Mouse (Mus musculus): ENCODE measurements around the gene Ankrd24.

GRCm38 (mm10) chr10:81612779-81613178 lies 15.6 kb upstream of the Ankrd24 start:
- TF ChIP-seq CTCF (IDR thresholded peaks at IDR 0.05; ENCODE audit: low read depth, low read length) (no peak), POLR2AphosphoS5 (IDR thresholded peaks at IDR 0.05; ENCODE audit: insufficient replicate concordance, low read depth, low read length) (no peak), GATA2 (IDR thresholded peaks at IDR 0.05; ENCODE audit: borderline replicate concordance, low read depth, low read length) (no peak)

All from G1E (cell line).